Mouse (Mus musculus) hindbrain, embryonic 13.5 days (tissue): Measurements from ENCODE around the gene Socs4. TPM values are rescaled to one million over a fixed set of nuclear protein-coding genes. Genes with fewer than 3 reads are reported as not detected.

Source experiments
- ATAC-seq: fragments of 200-750 bp; cut with Nextera tagmentation; 2 replicates; pipeline ENCODE4 v1.8.0; 2017; ENCODE audit warnings: moderate TSS enrichment; ENCODE audit not compliant: low FRiP score
- H3K27ac ChIP-seq: fragments of 300-500 bp; sonication (generic); 2 replicates; pipeline ENCODE4 v1.5.1; 2015; ENCODE audit warnings: inconsistent platforms, mild to moderate bottlenecking, moderate library complexity
- H3K27me3 ChIP-seq: fragments of 300-500 bp; sonication (generic); 2 replicates; pipeline ENCODE4 v1.6.1; 2015; ENCODE audit warnings: mild to moderate bottlenecking, inconsistent platforms
- H3K36me3 ChIP-seq: fragments of 300-500 bp; sonication (generic); 2 replicates; pipeline ENCODE4 v1.6.1; 2015; ENCODE audit warnings: mild to moderate bottlenecking, inconsistent platforms
- H3K4me1 ChIP-seq: fragments of 300-500 bp; sonication (generic); replicated peaks from 2 replicates; pipeline ENCODE4 v1.6.1; 2015; ENCODE audit warnings: inconsistent platforms
- H3K4me2 ChIP-seq: fragments of 300-500 bp; sonication (generic); 2 replicates; pipeline ENCODE4 v1.6.1; 2015; ENCODE audit warnings: inconsistent platforms, mild to moderate bottlenecking, moderate library complexity
- H3K4me3 ChIP-seq: fragments of 300-500 bp; sonication (generic); 2 replicates; pipeline ENCODE4 v1.5.1; 2015; ENCODE audit warnings: mild to moderate bottlenecking, inconsistent platforms
- H3K9ac ChIP-seq: fragments of 300-500 bp; sonication (generic); 2 replicates; pipeline ENCODE4 v1.6.1; 2015; ENCODE audit warnings: mild to moderate bottlenecking, inconsistent platforms
- H3K9me3 ChIP-seq: fragments of 300-500 bp; sonication (generic); 2 replicates; pipeline ENCODE4 v1.6.1; 2016; ENCODE audit warnings: inconsistent platforms
- WGBS: fragments of 180-500 bp; shearing (Covaris S2); methylation state at CpG from one replicate; pipeline ENCODE4 v1.1.7; 2015; 5-methylcytosine and 5-hydroxymethylcytosine counted together
- polyA plus RNA-seq: library from polyadenylated mRNA; unstranded; fragments of >200 nt; fragmentation: Nextera tagmentation; extraction: Ambion mirVana; gene quantifications from 2 replicates; pipeline ENCODE4 v1.2.1, GENCODE M21; 2015

Socs4 gene
- polyA plus RNA-seq, 1 experiment from 2014 or later: 3.3 TPM

GRCm38 (mm10) chr14:47294136-47294535 is 17.4 kb downstream of the Socs4 start:
- no peaks in the 10 kb centered on the region for H3K9me3 ChIP-seq
- H3K9ac ChIP-seq: no peak overlapping the region
- H3K4me1 ChIP-seq: peaks cover 10% of the 10 kb centered on the region
- H3K27me3 ChIP-seq: no peaks in the 10 kb centered on the region
- no peak overlapping the region for H3K4me3 ChIP-seq
- H3K27ac ChIP-seq: no peak overlapping the region
- no peak for ATAC-seq
- no peak overlapping the region for H3K4me2 ChIP-seq
- WGBS: 48% methylated on average over 4 of the region's 4 CpGs
- peaks cover 9% of the 10 kb centered on the region for H3K36me3 ChIP-seq

GRCm38 (mm10) chr14:47296232-47296631 is 19.5 kb downstream of the Socs4 start:
- Histone ChIP-seq H3K4me2 (no peak overlapping the region), H3K36me3 (no peaks in the 10 kb centered on the region), H3K4me1 (peaks cover 28% of the 10 kb centered on the region), H3K9me3 (no peaks in the 10 kb centered on the region), H3K9ac (no peak overlapping the region), H3K27ac (no peak overlapping the region), H3K27me3 (no peaks in the 10 kb centered on the region), H3K4me3 (no peak overlapping the region)
- 82% methylated on average over 2 of the region's 2 CpGs for WGBS
- no peak for ATAC-seq

- Histone ChIP-seq H3K9ac (peak within 1 kb of the TSS; percentile 96), H3K9me3 (no peaks in the 10 kb centered on the region)
Measured at GRCm38 (mm10) chr14:47297785-47298407, 21.2 kb downstream of the Socs4 start, which contains the start of gene Mapk1ip1l. Mapk1ip1l (plus strand) TSS chr14:47298266.

GRCm38 (mm10) chr14:47298408-47298792 is 21.7 kb downstream of the Socs4 start:
- peak overlapping the region; percentile 89 for H3K4me2 ChIP-seq
- H3K27me3 ChIP-seq: no peaks in the 10 kb centered on the region
- H3K36me3 ChIP-seq: no peaks in the 10 kb centered on the region
- peak overlapping the region; percentile 96 for H3K9ac ChIP-seq
- H3K27ac ChIP-seq: peak overlapping the region; percentile 99
- peak; percentile 90 for ATAC-seq
- H3K9me3 ChIP-seq: no peaks in the 10 kb centered on the region
- under 1% methylated on average over 24 of the region's 38 CpGs for WGBS
- peak overlapping the region; percentile 94 for H3K4me3 ChIP-seq
- H3K4me1 ChIP-seq: peaks cover 42% of the 10 kb centered on the region

More at GRCm38 (mm10) chr14:47297785-47298407, 21.2 kb downstream of the Socs4 start, which contains the start of gene Mapk1ip1l:
- H3K36me3 ChIP-seq: no peaks in the 10 kb centered on the region
- H3K4me3 ChIP-seq: peak within 1 kb of the TSS; percentile 94
- peak; percentile 94 for ATAC-seq
- no peaks in the 10 kb centered on the region for H3K27me3 ChIP-seq
- peaks cover 39% of the 10 kb centered on the region for H3K4me1 ChIP-seq
- peak within 1 kb of the TSS; percentile 99 for H3K27ac ChIP-seq
- H3K4me2 ChIP-seq: peak within 1 kb of the TSS; percentile 89
- 2% methylated on average over 34 of the region's 34 CpGs for WGBS

GRCm38 (mm10) chr14:47298819-47299261 is 22.1 kb downstream of the Socs4 start:
- Histone ChIP-seq H3K9me3 (no peaks in the 10 kb centered on the region), H3K4me3 (peak overlapping the region; percentile 94), H3K27ac (peak overlapping the region; percentile 99), H3K4me2 (peak overlapping the region; percentile 89), H3K4me1 (peaks cover 42% of the 10 kb centered on the region), H3K36me3 (no peaks in the 10 kb centered on the region), H3K9ac (peak overlapping the region; percentile 96), H3K27me3 (no peaks in the 10 kb centered on the region)
- peak; percentile 60 for ATAC-seq
- WGBS: under 1% methylated on average over 15 of the region's 15 CpGs

GRCm38 (mm10) chr14:47302885-47303680 is 26.4 kb downstream of the Socs4 start:
- Histone ChIP-seq H3K9ac (no peak overlapping the region), H3K4me2 (no peak overlapping the region), H3K36me3 (no peaks in the 10 kb centered on the region), H3K27ac (no peak overlapping the region), H3K27me3 (no peaks in the 10 kb centered on the region), H3K9me3 (no peaks in the 10 kb centered on the region), H3K4me3 (no peak overlapping the region), H3K4me1 (peaks cover 35% of the 10 kb centered on the region)
- ATAC-seq: no peak
- 87% methylated on average over 14 of the region's 14 CpGs for WGBS

GRCm38 (mm10) chr14:47304814-47305405 is 28.2 kb downstream of the Socs4 start:
- H3K9me3 ChIP-seq: no peaks in the 10 kb centered on the region
- H3K9ac ChIP-seq: no peak overlapping the region
- ATAC-seq: no peak
- H3K27me3 ChIP-seq: no peaks in the 10 kb centered on the region
- H3K4me1 ChIP-seq: peaks cover 25% of the 10 kb centered on the region
- WGBS: 93% methylated on average over 6 of the region's 6 CpGs
- no peak overlapping the region for H3K4me2 ChIP-seq
- H3K27ac ChIP-seq: no peak overlapping the region
- H3K36me3 ChIP-seq: peaks cover 10% of the 10 kb centered on the region
- H3K4me3 ChIP-seq: no peak overlapping the region

GRCm38 (mm10) chr14:47305933-47306332 is 29.2 kb downstream of the Socs4 start:
- WGBS: 87% methylated on average over 4 of the region's 4 CpGs

GRCm38 (mm10) chr14:47307669-47308068 is 30.9 kb downstream of the Socs4 start:
- H3K27me3 ChIP-seq: no peaks in the 10 kb centered on the region
- no peak overlapping the region for H3K4me2 ChIP-seq
- peaks cover 35% of the 10 kb centered on the region for H3K36me3 ChIP-seq
- no peak for ATAC-seq
- H3K4me3 ChIP-seq: no peak overlapping the region
- 92% methylated on average over 3 of the region's 3 CpGs for WGBS
- no peak overlapping the region for H3K27ac ChIP-seq
- H3K9ac ChIP-seq: no peak overlapping the region
- H3K9me3 ChIP-seq: no peaks in the 10 kb centered on the region
- H3K4me1 ChIP-seq: peaks cover 6% of the 10 kb centered on the region; the same call in 1 of the 2 replicates

More at GRCm38 (mm10) chr14:47305933-47306332, 29.2 kb downstream of the Socs4 start:
- ATAC-seq: no peak
- Histone ChIP-seq H3K9me3 (no peaks in the 10 kb centered on the region), H3K27ac (no peak overlapping the region), H3K4me1 (peaks cover 16% of the 10 kb centered on the region), H3K4me3 (no peak overlapping the region), H3K27me3 (no peaks in the 10 kb centered on the region), H3K36me3 (peaks cover 20% of the 10 kb centered on the region), H3K9ac (no peak overlapping the region), H3K4me2 (no peak overlapping the region)

GRCm38 (mm10) chr14:47309061-47309460 is 32.3 kb downstream of the Socs4 start:
- Histone ChIP-seq H3K36me3 (peaks cover 45% of the 10 kb centered on the region), H3K4me2 (no peak overlapping the region), H3K9ac (no peak overlapping the region), H3K27me3 (no peaks in the 10 kb centered on the region), H3K9me3 (no peaks in the 10 kb centered on the region), H3K4me1 (no peaks in the 10 kb centered on the region), H3K27ac (no peak overlapping the region), H3K4me3 (no peak overlapping the region)
- 90% methylated on average over 1 of the region's 1 CpGs for WGBS
- no peak for ATAC-seq

- no peaks in the 10 kb centered on the region for H3K27me3 ChIP-seq
- 0 out of 2 replicates have a peak, but pooled peaks have one; percentile 39 for ATAC-seq
- peaks cover 53% of the 10 kb centered on the region for H3K36me3 ChIP-seq
Measured at GRCm38 (mm10) chr14:47310342-47311181, 33.8 kb downstream of the Socs4 start.

More at GRCm38 (mm10) chr14:47310342-47311181, 33.8 kb downstream of the Socs4 start:
- Histone ChIP-seq H3K4me3 (no peak overlapping the region), H3K9me3 (no peaks in the 10 kb centered on the region), H3K4me1 (no peaks in the 10 kb centered on the region), H3K27ac (no peak overlapping the region), H3K4me2 (no peak overlapping the region), H3K9ac (no peak overlapping the region)
- WGBS: 92% methylated on average over 18 of the region's 18 CpGs
